Mouse (Mus musculus): ENCODE measurements around the gene Smox. TPM values are rescaled to one million over a fixed set of nuclear protein-coding genes. Genes with fewer than 3 reads are reported as not detected.

The Smox gene
- polyA plus RNA-seq, 1 experiment from 2014 or later: 19.1 TPM

GRCm38 (mm10) chr2:131448353-131448752 is 42.9 kb upstream of the Smox start:
- no peak overlapping the region for H3K27ac ChIP-seq (replicated peaks)
- DNase-seq (ENCODE audit: low spot score) (no peak), ATAC-seq (ENCODE audit: low FRiP score, low TSS enrichment) (no peak)
- H3K4me2 ChIP-seq (replicated peaks; ENCODE audit: low read depth): no peak overlapping the region
- TF ChIP-seq EP300 (optimal IDR thresholded peaks at IDR 0.05): no peak
- no peak for TF ChIP-seq CTCF (IDR thresholded peaks at IDR 0.05; ENCODE audit: low read depth)
- H3K36me3 ChIP-seq (ENCODE audit: control insufficient read depth, insufficient read depth, low read length): no peaks in the 10 kb centered on the region
- 0 out of 2 replicates have a peak, but pooled peaks cover 3% of the 10 kb centered on the region for H3K4me1 ChIP-seq (replicated peaks; ENCODE audit: control insufficient read depth, insufficient read depth)
- no peak overlapping the region for H3K9ac ChIP-seq (ENCODE audit: low read length)
- no peak overlapping the region for H3K4me3 ChIP-seq (ENCODE audit: low read depth, low read length)
- H3K27me3 ChIP-seq (ENCODE audit: control insufficient read depth, insufficient read depth, low read length): no peaks in the 10 kb centered on the region
- no peaks in the 10 kb centered on the region for H3K9me3 ChIP-seq (ENCODE audit: control insufficient read depth, low read length)

GRCm38 (mm10) chr2:131449720-131450119 is 41.6 kb upstream of the Smox start:
- no peaks in the 10 kb centered on the region for H3K27me3 ChIP-seq (ENCODE audit: control insufficient read depth, insufficient read depth, low read length)
- 0 out of 2 replicates have a peak, but pooled peaks cover 3% of the 10 kb centered on the region for H3K4me1 ChIP-seq (replicated peaks; ENCODE audit: control insufficient read depth, insufficient read depth)
- 66% methylated on average over 5 of the region's 5 CpGs for WGBS
- H3K4me3 ChIP-seq (ENCODE audit: low read depth, low read length): no peak overlapping the region
- no peak overlapping the region for H3K4me2 ChIP-seq (replicated peaks; ENCODE audit: low read depth)
- no peaks in the 10 kb centered on the region for H3K9me3 ChIP-seq (ENCODE audit: control insufficient read depth, low read length)
- DNase-seq (ENCODE audit: low spot score) (no peak), ATAC-seq (ENCODE audit: low FRiP score, low TSS enrichment) (no peak)
- H3K27ac ChIP-seq (replicated peaks): no peak overlapping the region
- TF ChIP-seq CTCF (IDR thresholded peaks at IDR 0.05; ENCODE audit: low read depth): no peak
- TF ChIP-seq EP300 (optimal IDR thresholded peaks at IDR 0.05): no peak
- no peaks in the 10 kb centered on the region for H3K36me3 ChIP-seq (ENCODE audit: control insufficient read depth, insufficient read depth, low read length)
- no peak overlapping the region for H3K9ac ChIP-seq (ENCODE audit: low read length)

- H3K4me1 ChIP-seq (replicated peaks; ENCODE audit: control insufficient read depth, insufficient read depth): 0 out of 2 replicates have a peak, but pooled peaks cover 3% of the 10 kb centered on the region
- H3K9ac ChIP-seq (ENCODE audit: low read length): no peak overlapping the region
- no peaks in the 10 kb centered on the region for H3K27me3 ChIP-seq (ENCODE audit: control insufficient read depth, insufficient read depth, low read length)
- ATAC-seq (ENCODE audit: low FRiP score, low TSS enrichment): no peak
- 67% methylated on average over 5 of the region's 5 CpGs for WGBS
- H3K9me3 ChIP-seq (ENCODE audit: control insufficient read depth, low read length): no peaks in the 10 kb centered on the region
- no peak overlapping the region for H3K4me3 ChIP-seq (ENCODE audit: low read depth, low read length)
- no peak overlapping the region for H3K27ac ChIP-seq (replicated peaks)
- no peak for DNase-seq (ENCODE audit: low spot score)
- H3K36me3 ChIP-seq (ENCODE audit: control insufficient read depth, insufficient read depth, low read length): no peaks in the 10 kb centered on the region
- H3K4me2 ChIP-seq (replicated peaks; ENCODE audit: low read depth): no peak overlapping the region
- TF ChIP-seq CTCF (IDR thresholded peaks at IDR 0.05; ENCODE audit: low read depth) (no peak), EP300 (optimal IDR thresholded peaks at IDR 0.05) (no peak)
Observed at GRCm38 (mm10) chr2:131450491-131450890, 40.8 kb upstream of the Smox start.

- 44% methylated on average over 7 of the region's 7 CpGs for WGBS
- H3K9ac ChIP-seq (ENCODE audit: low read length): no peak overlapping the region
- no peak for ATAC-seq (ENCODE audit: low FRiP score, low TSS enrichment)
- no peak overlapping the region for H3K4me3 ChIP-seq (ENCODE audit: low read depth, low read length)
- DNase-seq (ENCODE audit: low spot score): no peak
- TF ChIP-seq EP300 (optimal IDR thresholded peaks at IDR 0.05) (no peak), CTCF (IDR thresholded peaks at IDR 0.05; ENCODE audit: low read depth) (no peak)
- no peak overlapping the region for H3K27ac ChIP-seq (replicated peaks)
- H3K4me2 ChIP-seq (replicated peaks; ENCODE audit: low read depth): no peak overlapping the region
- H3K9me3 ChIP-seq (ENCODE audit: control insufficient read depth, low read length): no peaks in the 10 kb centered on the region
- no peaks in the 10 kb centered on the region for H3K27me3 ChIP-seq (ENCODE audit: control insufficient read depth, insufficient read depth, low read length)
- no peaks in the 10 kb centered on the region for H3K4me1 ChIP-seq (replicated peaks; ENCODE audit: control insufficient read depth, insufficient read depth)
- no peaks in the 10 kb centered on the region for H3K36me3 ChIP-seq (ENCODE audit: control insufficient read depth, insufficient read depth, low read length)
Observed at GRCm38 (mm10) chr2:131457728-131458127, 33.6 kb upstream of the Smox start.

- Histone ChIP-seq H3K4me3 (ENCODE audit: low read depth, low read length) (no peak overlapping the region), H3K4me1 (replicated peaks; ENCODE audit: control insufficient read depth, insufficient read depth) (no peaks in the 10 kb centered on the region), H3K27ac (replicated peaks) (no peak overlapping the region), H3K9me3 (ENCODE audit: control insufficient read depth, low read length) (no peaks in the 10 kb centered on the region), H3K36me3 (ENCODE audit: control insufficient read depth, insufficient read depth, low read length) (no peaks in the 10 kb centered on the region), H3K27me3 (ENCODE audit: control insufficient read depth, insufficient read depth, low read length) (no peaks in the 10 kb centered on the region), H3K9ac (ENCODE audit: low read length) (no peak overlapping the region), H3K4me2 (replicated peaks; ENCODE audit: low read depth) (no peak overlapping the region)
- no peak for TF ChIP-seq CTCF (IDR thresholded peaks at IDR 0.05; ENCODE audit: low read depth)
- TF ChIP-seq EP300 (optimal IDR thresholded peaks at IDR 0.05): no peak
- DNase-seq (ENCODE audit: low spot score) (no peak), ATAC-seq (ENCODE audit: low FRiP score, low TSS enrichment) (no peak)
- 61% methylated on average over 9 of the region's 9 CpGs for WGBS
Observed at GRCm38 (mm10) chr2:131460946-131461682, 30.2 kb upstream of the Smox start.

GRCm38 (mm10) chr2:131462991-131463390 is 28.3 kb upstream of the Smox start:
- no peaks in the 10 kb centered on the region for H3K9me3 ChIP-seq (ENCODE audit: control insufficient read depth, low read length)
- DNase-seq (ENCODE audit: low spot score) (no peak), ATAC-seq (ENCODE audit: low FRiP score, low TSS enrichment) (no peak)
- H3K27me3 ChIP-seq (ENCODE audit: control insufficient read depth, insufficient read depth, low read length): no peaks in the 10 kb centered on the region
- TF ChIP-seq EP300 (optimal IDR thresholded peaks at IDR 0.05) (no peak), CTCF (IDR thresholded peaks at IDR 0.05; ENCODE audit: low read depth) (no peak)
- H3K36me3 ChIP-seq (ENCODE audit: control insufficient read depth, insufficient read depth, low read length): no peaks in the 10 kb centered on the region
- no peak overlapping the region for H3K4me3 ChIP-seq (ENCODE audit: low read depth, low read length)
- no peaks in the 10 kb centered on the region for H3K4me1 ChIP-seq (replicated peaks; ENCODE audit: control insufficient read depth, insufficient read depth)
- H3K4me2 ChIP-seq (replicated peaks; ENCODE audit: low read depth): no peak overlapping the region
- H3K27ac ChIP-seq (replicated peaks): no peak overlapping the region
- WGBS: 73% methylated on average over 4 of the region's 4 CpGs
- no peak overlapping the region for H3K9ac ChIP-seq (ENCODE audit: low read length)

Data from stomach, postnatal 0 days (tissue).